Comparison of ENCODE assay signal across 1 mouse cellular context in genomic region chr5:53490697-53491099, GRCm38 (mm10).
TF ChIP-seq lines count a peak whose summit lies in the region.

No protein-coding gene starts in this region.

TF ChIP-seq in CH12.LX, 34 proteins besides CTCF, POLR2A, EP300 and RAD21 (continued from another document):
- peak; percentile 61; the same call in 1 of the 2 replicates for TF ChIP-seq MAFK (IDR thresholded peaks at IDR 0.05; ENCODE audit: insufficient replicate concordance, low read length)
- no peak for TF ChIP-seq E2F4 (IDR thresholded peaks at IDR 0.05; ENCODE audit: insufficient replicate concordance, low read depth, low read length)
- peak; percentile 80 for TF ChIP-seq CHD2 (IDR thresholded peaks at IDR 0.05; ENCODE audit: low read length)
- no peak for TF ChIP-seq ZKSCAN1 (IDR thresholded peaks at IDR 0.05; ENCODE audit: borderline replicate concordance, low read depth, low read length)
- no peak for TF ChIP-seq GABPA (IDR thresholded peaks at IDR 0.05; ENCODE audit: insufficient replicate concordance, low read depth, low read length)
- peak; percentile 52; the same call in 1 of the 2 replicates for TF ChIP-seq CHD1 (IDR thresholded peaks at IDR 0.05; ENCODE audit: low read depth, low read length)
- peak; percentile 40; the same call in 1 of the 2 replicates for TF ChIP-seq HCFC1 (IDR thresholded peaks at IDR 0.05; ENCODE audit: low read depth, low read length)
- no peak for TF ChIP-seq NRF1 (IDR thresholded peaks at IDR 0.05; ENCODE audit: low read depth, low read length)
- no peak for TF ChIP-seq POLR2AphosphoS2 (IDR thresholded peaks at IDR 0.05; ENCODE audit: low read depth, low read length)
- TF ChIP-seq MAX (IDR thresholded peaks at IDR 0.05; ENCODE audit: low read length): peak; percentile 35
- no peak for TF ChIP-seq UBTF (IDR thresholded peaks at IDR 0.05; ENCODE audit: low read depth, low read length)
- TF ChIP-seq USF1 (IDR thresholded peaks at IDR 0.05; ENCODE audit: low read depth, low read length): no peak
- no peak for TF ChIP-seq MXI1 (IDR thresholded peaks at IDR 0.05; ENCODE audit: low read depth, low read length)
- TF ChIP-seq TCF12 (IDR thresholded peaks at IDR 0.05; ENCODE audit: low read depth, low read length): peak; percentile 85
- 0 out of 2 replicates have a peak, but pooled peaks have one; percentile 60 for TF ChIP-seq KAT2A (IDR thresholded peaks at IDR 0.05; ENCODE audit: insufficient replicate concordance, low read length)
- TF ChIP-seq ZNF384 (IDR thresholded peaks at IDR 0.05; ENCODE audit: low read depth, low read length): peak; percentile 27; the same call in 1 of the 2 replicates
